Mouse (Mus musculus) liver, embryonic 13.5 days (tissue): ENCODE measurements around the gene Fcgr1. TPM values are rescaled to one million over a fixed set of nuclear protein-coding genes. Genes with fewer than 3 reads are reported as not detected.
"Not testable (repeated sequence)": the region's sequence is repeated elsewhere in the genome, so short reads cannot be mapped to it uniquely, and the experiment has no call there.

Experiments used
- ATAC-seq: fragments of 200-750 bp; cut with Nextera tagmentation; 2 replicates; pipeline ENCODE4 v1.8.0; 2017; ENCODE audit warnings: low read depth, mild to moderate bottlenecking, moderate number of reproducible peaks, moderate library complexity
- DNase-seq: peaks from one replicate; pipeline ENCODE4 v3.0.0; 2022
- H3K27ac ChIP-seq: fragments of 300-500 bp; sonication (generic); 2 replicates; pipeline ENCODE4 v1.5.1; 2015; ENCODE audit warnings: moderate library complexity, mild to moderate bottlenecking, inconsistent platforms
- H3K27me3 ChIP-seq: fragments of 300-500 bp; sonication (generic); 2 replicates; pipeline ENCODE4 v1.6.1; 2015; ENCODE audit warnings: mild to moderate bottlenecking, inconsistent platforms
- H3K36me3 ChIP-seq: fragments of 300-500 bp; sonication (generic); 2 replicates; pipeline ENCODE4 v1.6.1; 2015; ENCODE audit warnings: mild to moderate bottlenecking, inconsistent platforms
- H3K4me1 ChIP-seq: fragments of 300-500 bp; sonication (generic); replicated peaks from 2 replicates; pipeline ENCODE4 v1.6.1; 2015; ENCODE audit warnings: inconsistent platforms
- H3K4me2 ChIP-seq: fragments of 300-500 bp; sonication (generic); 2 replicates; pipeline ENCODE4 v1.6.1; 2015; ENCODE audit warnings: inconsistent platforms, mild to moderate bottlenecking, moderate library complexity
- H3K4me3 ChIP-seq: fragments of 300-500 bp; sonication (generic); replicated peaks from 2 replicates; pipeline ENCODE4 v1.5.1; 2015; ENCODE audit warnings: mild to moderate bottlenecking, inconsistent platforms
- H3K9ac ChIP-seq: fragments of 300-500 bp; sonication (generic); 2 replicates; pipeline ENCODE4 v1.6.1; 2015; ENCODE audit warnings: mild to moderate bottlenecking, inconsistent platforms
- H3K9me3 ChIP-seq: fragments of 300-500 bp; sonication (generic); replicated peaks from 2 replicates; pipeline ENCODE4 v1.6.1; 2016; ENCODE audit warnings: inconsistent platforms
- WGBS: fragments of 180-500 bp; shearing (Covaris S2); methylation state at CpG from one replicate; pipeline ENCODE4 v1.1.7; 2015; ENCODE audit not compliant: insufficient replicate concordance; 5-methylcytosine and 5-hydroxymethylcytosine counted together
- polyA plus RNA-seq: library from polyadenylated mRNA; unstranded; fragments of >200 nt; fragmentation: Nextera tagmentation; extraction: Ambion mirVana; gene quantifications from 2 replicates; pipeline ENCODE4 v1.2.1, GENCODE M21; 2015

Gene Fcgr1
- polyA plus RNA-seq, 1 experiment from 2014 or later = 3.0 TPM

GRCm38 (mm10) chr3:96268776-96269378 is 24.9 kb downstream of the Fcgr1 start:
- peak overlapping the region; percentile 59 for H3K4me3 ChIP-seq
- not testable (repeated sequence) for H3K27me3 ChIP-seq, H3K9me3 ChIP-seq, H3K36me3 ChIP-seq, DNase-seq
- H3K4me2 ChIP-seq = peak overlapping the region; percentile 68
- H3K27ac ChIP-seq = peak overlapping the region; percentile 100
- WGBS = 0% methylated on average over 9 of the region's 44 CpGs
- H3K4me1 ChIP-seq = peaks cover 52% of the 10 kb centered on the region
- peak overlapping the region; percentile 84 for H3K9ac ChIP-seq
- ATAC-seq = peak; percentile 37

GRCm38 (mm10) chr3:96268051-96268775 is 25.6 kb downstream of the Fcgr1 start, which contains the start of gene Hist2h3b:
TSS of gene Hist2h3b (plus strand) at chr3:96268654.
- no peaks in the 10 kb centered on the region for H3K9me3 ChIP-seq
- DNase-seq (peak; percentile 82), ATAC-seq (peak; percentile 44)

GRCm38 (mm10) chr3:96267541-96267940 is 26.2 kb downstream of the Fcgr1 start:
- no peak for ATAC-seq
- Histone ChIP-seq H3K27ac (peak overlapping the region; percentile 92), H3K4me1 (peaks cover 51% of the 10 kb centered on the region), H3K27me3 (no peaks in the 10 kb centered on the region), H3K9ac (peak overlapping the region; percentile 66), H3K9me3 (no peaks in the 10 kb centered on the region), H3K36me3 (no peaks in the 10 kb centered on the region), H3K4me3 (no peak overlapping the region; the same call in 1 of the 2 replicates), H3K4me2 (peak overlapping the region; percentile 64)
- no peak for DNase-seq
- 72% methylated on average over 4 of the region's 4 CpGs for WGBS

More at GRCm38 (mm10) chr3:96268051-96268775, 25.6 kb downstream of the Fcgr1 start, which contains the start of gene Hist2h3b:
- Histone ChIP-seq H3K27ac (peak within 1 kb of the TSS; percentile 100), H3K27me3 (no peaks in the 10 kb centered on the region), H3K9ac (peak within 1 kb of the TSS; percentile 84), H3K4me3 (peak within 1 kb of the TSS; percentile 59), H3K36me3 (no peaks in the 10 kb centered on the region), H3K4me2 (peak within 1 kb of the TSS; percentile 68), H3K4me1 (peaks cover 51% of the 10 kb centered on the region)
- 22% methylated on average over 29 of the region's 30 CpGs for WGBS

GRCm38 (mm10) chr3:96266132-96266710 is 27.5 kb downstream of the Fcgr1 start:
- no peak for DNase-seq
- Histone ChIP-seq H3K27me3 (no peaks in the 10 kb centered on the region), H3K4me3 (no peak overlapping the region), H3K27ac (peak overlapping the region; percentile 92), H3K9me3 (no peaks in the 10 kb centered on the region), H3K36me3 (no peaks in the 10 kb centered on the region), H3K9ac (peak overlapping the region; percentile 64), H3K4me1 (peaks cover 60% of the 10 kb centered on the region), H3K4me2 (peak overlapping the region; percentile 31)
- 35% methylated on average over 8 of the region's 8 CpGs for WGBS
- no peak for ATAC-seq

GRCm38 (mm10) chr3:96264404-96264949 is 29.3 kb downstream of the Fcgr1 start:
- peaks cover 61% of the 10 kb centered on the region for H3K4me1 ChIP-seq
- ATAC-seq (no peak), DNase-seq (no peak)
- H3K9ac ChIP-seq = peak overlapping the region; percentile 90
- WGBS = 68% methylated on average over 7 of the region's 7 CpGs
- no peaks in the 10 kb centered on the region for H3K27me3 ChIP-seq
- peak overlapping the region; percentile 99 for H3K27ac ChIP-seq
- H3K9me3 ChIP-seq = no peaks in the 10 kb centered on the region
- H3K4me3 ChIP-seq = peak overlapping the region; percentile 59
- H3K36me3 ChIP-seq = no peaks in the 10 kb centered on the region
- peak overlapping the region; percentile 81 for H3K4me2 ChIP-seq

GRCm38 (mm10) chr3:96263558-96264403 is 30.0 kb downstream of the Fcgr1 start:
- DNase-seq = no peak
- Histone ChIP-seq H3K4me2 (peak overlapping the region; percentile 81), H3K4me1 (peaks cover 66% of the 10 kb centered on the region), H3K9me3 (no peaks in the 10 kb centered on the region), H3K27ac (peak overlapping the region; percentile 99), H3K27me3 (no peaks in the 10 kb centered on the region), H3K4me3 (peak overlapping the region; percentile 59), H3K36me3 (no peaks in the 10 kb centered on the region), H3K9ac (peak overlapping the region; percentile 90)
- no peak for ATAC-seq
- 5% methylated on average over 27 of the region's 27 CpGs for WGBS

DNA sequence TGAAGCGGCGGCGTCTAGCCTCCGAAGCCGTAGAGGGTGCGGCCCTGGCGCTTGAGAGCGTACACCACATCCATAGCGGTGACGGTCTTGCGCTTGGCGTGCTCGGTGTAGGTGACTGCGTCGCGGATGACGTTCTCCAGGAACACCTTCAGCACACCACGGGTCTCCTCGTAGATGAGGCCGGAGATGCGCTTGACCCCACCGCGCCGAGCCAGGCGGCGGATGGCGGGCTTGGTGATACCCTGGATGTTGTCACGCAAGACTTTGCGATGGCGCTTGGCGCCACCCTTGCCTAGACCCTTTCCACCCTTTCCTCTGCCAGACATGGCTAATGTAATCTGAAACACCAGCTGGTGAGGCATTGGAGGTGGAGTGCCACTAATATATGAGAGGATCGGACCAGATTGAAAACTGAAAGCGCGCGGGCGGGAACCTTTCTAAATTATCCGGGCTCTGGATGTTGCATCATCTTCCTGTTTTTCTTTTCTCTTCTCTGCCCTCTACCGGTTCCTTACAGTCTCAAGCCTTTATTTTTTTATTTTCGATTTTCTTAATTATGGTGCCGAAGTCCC is 30.7 kb downstream of the Fcgr1 start, which contains the start of gene Hist2h4:
Gene Hist2h4 (minus strand): TSS at position 333 of the 572 bp plus-strand sequence.
- peak within 1 kb of the TSS; percentile 59 for H3K4me3 ChIP-seq
- peaks cover 65% of the 10 kb centered on the region for H3K4me1 ChIP-seq
- WGBS = under 1% methylated on average over 40 of the region's 40 CpGs
- H3K27me3 ChIP-seq = no peaks in the 10 kb centered on the region
- no peaks in the 10 kb centered on the region for H3K36me3 ChIP-seq
- peak within 1 kb of the TSS; percentile 81 for H3K4me2 ChIP-seq
- H3K9me3 ChIP-seq = no peaks in the 10 kb centered on the region
- H3K27ac ChIP-seq = peak within 1 kb of the TSS; percentile 99
- peak; percentile 95 for DNase-seq
- ATAC-seq = peak; percentile 88
- peak within 1 kb of the TSS; percentile 90 for H3K9ac ChIP-seq

DNA sequence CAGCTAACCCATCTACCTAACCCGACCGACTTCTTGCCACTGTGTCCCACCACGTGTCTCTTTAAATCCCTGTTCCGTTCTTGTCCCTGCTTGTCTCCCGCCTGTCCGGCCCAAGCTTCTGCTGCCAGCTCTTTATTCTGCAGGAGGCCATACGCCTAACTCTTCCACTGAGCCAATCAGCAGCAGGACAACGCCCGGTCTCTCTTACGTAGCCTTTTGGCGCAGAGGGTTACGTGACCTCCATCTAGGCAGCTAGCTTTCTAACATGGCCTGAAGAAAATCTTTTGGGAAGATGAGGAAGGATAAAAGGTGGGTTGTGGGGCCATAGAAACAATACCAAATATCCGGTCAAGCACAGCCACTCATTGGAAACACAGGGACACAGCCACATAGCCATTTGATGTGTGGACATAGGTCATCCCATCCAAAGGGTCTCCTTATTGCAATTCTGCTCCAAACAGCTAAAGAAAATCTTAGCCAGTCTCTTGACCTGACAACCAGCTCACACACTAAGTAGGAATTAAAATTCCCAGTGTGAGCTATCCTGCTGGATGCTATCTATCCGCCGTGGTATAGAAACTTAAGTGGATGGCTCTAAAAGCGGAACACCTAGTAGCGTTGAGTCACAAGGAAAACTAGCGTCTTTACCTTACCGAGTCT is 31.4 kb downstream of the Fcgr1 start:
- peak; percentile 76 for ATAC-seq

DNA sequence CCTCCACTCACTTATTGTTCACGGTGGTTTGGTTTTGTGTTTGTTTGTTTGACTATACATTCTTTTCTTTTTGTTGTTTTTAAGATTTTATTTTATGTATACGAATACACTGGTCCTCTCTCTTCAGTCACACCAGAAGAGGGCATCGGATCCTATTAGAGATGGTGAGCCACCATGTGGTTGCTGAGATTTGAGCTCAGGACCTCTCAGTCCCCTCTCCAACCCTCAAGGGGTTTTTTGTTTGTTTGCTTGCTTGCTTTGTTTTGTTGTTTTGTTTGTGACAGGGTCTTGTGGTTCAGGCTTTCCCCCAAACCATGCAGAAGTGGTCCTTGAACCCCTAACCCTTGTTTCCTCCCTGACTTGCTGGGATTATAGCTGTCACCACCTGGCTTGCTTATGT is 32.1 kb downstream of the Fcgr1 start:
- Histone ChIP-seq H3K4me2 (peak overlapping the region; percentile 81), H3K4me1 (peaks cover 52% of the 10 kb centered on the region), H3K27me3 (no peaks in the 10 kb centered on the region), H3K9me3 (no peaks in the 10 kb centered on the region), H3K27ac (peak overlapping the region; percentile 99), H3K9ac (peak overlapping the region; percentile 90), H3K36me3 (no peaks in the 10 kb centered on the region), H3K4me3 (peak overlapping the region; percentile 59)
- DNase-seq (no peak), ATAC-seq (no peak)
- 48% methylated on average over 3 of the region's 3 CpGs for WGBS

More for the DNA sequence above, 31.4 kb downstream of the Fcgr1 start:
- 1% methylated on average over 19 of the region's 19 CpGs for WGBS
- Histone ChIP-seq H3K4me1 (peaks cover 58% of the 10 kb centered on the region), H3K36me3 (no peaks in the 10 kb centered on the region), H3K9ac (peak overlapping the region; percentile 90), H3K27ac (peak overlapping the region; percentile 99), H3K4me3 (peak overlapping the region; percentile 59), H3K4me2 (peak overlapping the region; percentile 81), H3K9me3 (no peaks in the 10 kb centered on the region), H3K27me3 (no peaks in the 10 kb centered on the region)
- DNase-seq = peak; percentile 79

- Histone ChIP-seq H3K9me3 (no peaks in the 10 kb centered on the region), H3K9ac (no peak overlapping the region), H3K4me1 (peaks cover 53% of the 10 kb centered on the region), H3K36me3 (no peaks in the 10 kb centered on the region), H3K4me2 (no peak overlapping the region), H3K27me3 (no peaks in the 10 kb centered on the region), H3K4me3 (no peak overlapping the region), H3K27ac (no peak overlapping the region)
- ATAC-seq (no peak), DNase-seq (no peak)
- WGBS = 74% methylated on average over 5 of the region's 5 CpGs
Measured at GRCm38 (mm10) chr3:96260220-96260619, 33.5 kb downstream of the Fcgr1 start.
